Mouse (Mus musculus) C2C12 (cell line): ENCODE results near the gene Tmem106c.
A peak's percentile ranks its signal among the peaks of the same experiment; 100 is the strongest.

Experiments used
- CEBPB ChIP-seq: IDR thresholded peaks from one replicate; pipeline ENCODE4 v1.6.1; 2011; ENCODE audit warnings: low read depth, mild to moderate bottlenecking, control low read depth, moderate library complexity
- CTCF ChIP-seq: IDR thresholded peaks from one replicate; pipeline ENCODE4 v1.5.1; 2011; ENCODE audit not compliant: control insufficient read depth, insufficient read depth, insufficient read length
- MAX ChIP-seq: IDR thresholded peaks from one replicate; pipeline ENCODE4 v1.6.1; 2011; ENCODE audit warnings: mild to moderate bottlenecking, control low read depth
- MYOD1 ChIP-seq: IDR thresholded peaks from one replicate; pipeline ENCODE4 v1.6.1; 2011; ENCODE audit warnings: low read depth; ENCODE audit not compliant: control insufficient read depth, insufficient read length
- MYOG ChIP-seq: IDR thresholded peaks from one replicate; pipeline ENCODE4 v1.6.1; 2011; ENCODE audit not compliant: control insufficient read depth, insufficient read length; ENCODE audit errors: extremely low read depth
- USF1 ChIP-seq: IDR thresholded peaks from one replicate; pipeline ENCODE4 v1.6.1; 2011; ENCODE audit warnings: low read depth, mild to moderate bottlenecking, control low read depth, moderate library complexity

DNA sequence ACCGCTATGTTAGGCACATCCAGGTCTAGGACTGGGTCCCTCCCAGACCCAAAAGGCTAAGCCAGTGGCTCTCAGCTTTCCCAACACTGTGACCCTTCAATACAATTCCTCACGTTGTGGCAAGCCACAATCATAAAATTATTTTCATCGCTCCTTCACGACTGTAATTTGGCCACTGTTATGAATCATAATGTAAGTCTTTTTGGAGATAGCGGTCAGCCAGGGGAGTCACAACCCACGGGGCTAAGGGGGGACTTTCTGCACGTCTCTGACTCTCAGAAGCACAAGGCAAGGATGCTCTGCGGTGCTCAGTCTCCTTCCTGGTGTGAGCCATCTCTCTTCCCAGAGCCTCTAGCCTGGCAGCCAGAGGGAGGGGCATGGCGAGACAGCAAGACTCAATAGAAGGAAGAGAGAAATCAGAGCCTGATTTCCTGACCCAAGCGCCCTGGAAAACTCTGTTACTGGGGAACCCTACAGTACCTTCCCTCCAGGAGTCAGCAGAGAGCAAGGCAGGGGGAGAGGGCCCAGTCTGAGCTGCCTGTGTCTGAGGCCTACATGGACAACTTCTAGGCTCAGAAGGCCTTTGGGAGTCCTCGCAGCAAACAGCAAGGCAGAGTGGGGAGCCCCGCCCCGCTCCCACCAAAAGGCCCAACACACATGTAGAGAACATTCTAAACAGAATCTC is 28.2 kb downstream of the Tmem106c start:
- TF ChIP-seq CTCF = no peak
- no peak for TF ChIP-seq USF1
- TF ChIP-seq MYOD1 = no peak
- peak; percentile 49 for TF ChIP-seq CEBPB
- peak; percentile 71 for TF ChIP-seq MAX
- no peak for TF ChIP-seq MYOG
